Mouse (Mus musculus): ENCODE data around the gene Bicc1.

- TF ChIP-seq CTCF (IDR thresholded peaks at IDR 0.05; ENCODE audit: low read depth, low read length) (no peak), POLR2AphosphoS5 (IDR thresholded peaks at IDR 0.05; ENCODE audit: insufficient replicate concordance, low read depth, low read length) (no peak), GATA1 (IDR thresholded peaks at IDR 0.05; ENCODE audit: borderline replicate concordance, low read length) (no peak), TAL1 (conservative IDR thresholded peaks at IDR 0.05; ENCODE audit: low read depth, low read length) (no peak)
These were observed 20.6 kb upstream of the Bicc1 start for GRCm38 (mm10) chr10:71180057-71180456.

Data from G1E (cell line).